Mouse (Mus musculus): ENCODE results near the gene Nrg3.
"Not testable (repeated sequence)": the region's sequence is repeated elsewhere in the genome, so short reads cannot be mapped to it uniquely, and the experiment has no call there.

Nrg3 gene

GRCm38 (mm10) chr14:38594297-38594696, 878.6 kb downstream of the Nrg3 start:
- no peak for DNase-seq

DNA sequence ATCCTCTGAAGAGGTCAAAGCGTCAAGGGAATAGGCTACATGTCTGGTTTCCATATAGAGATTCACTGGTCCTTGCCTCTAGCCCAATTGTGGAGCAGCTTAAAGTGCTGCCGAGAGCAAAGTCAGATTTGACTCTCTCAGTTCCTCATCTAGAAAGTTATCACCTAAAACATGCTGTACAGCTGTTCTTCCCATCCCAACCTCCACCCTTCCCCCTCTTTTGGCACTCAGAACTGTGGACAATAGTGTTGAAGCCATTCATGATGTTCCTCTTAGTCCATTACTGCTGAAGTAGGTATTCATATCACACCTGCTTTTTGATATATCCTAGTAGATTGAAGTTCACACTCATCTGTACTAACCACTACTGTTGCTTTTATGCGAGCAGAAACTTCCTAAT, 896.1 kb downstream of the Nrg3 start:
- no peak for DNase-seq

- no peak for DNase-seq
Observed at GRCm38 (mm10) chr14:38568184-38568583, 904.7 kb downstream of the Nrg3 start.

DNA sequence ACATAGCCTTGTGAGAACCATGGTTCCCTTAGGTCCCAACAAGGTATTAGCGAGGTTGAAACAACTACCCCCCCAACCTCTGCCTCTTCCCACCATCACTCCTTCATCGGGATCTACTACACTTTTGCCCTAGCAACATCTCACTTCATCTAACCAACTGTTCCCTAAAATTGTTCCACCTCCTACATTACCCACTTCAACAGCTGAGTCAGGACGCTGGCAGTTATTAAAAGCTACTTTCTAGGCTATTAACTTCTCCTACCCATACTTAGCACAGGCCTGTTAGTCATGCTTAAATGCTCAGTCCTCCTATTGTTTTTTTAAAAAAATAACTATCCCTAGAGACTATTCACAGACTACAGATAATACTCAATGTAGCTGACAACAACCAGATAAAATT, 906.7 kb downstream of the Nrg3 start:
- DNase-seq = no peak

- DNase-seq = no peak
Observed at GRCm38 (mm10) chr14:38554636-38555035, 918.3 kb downstream of the Nrg3 start.

GRCm38 (mm10) chr14:38547257-38547656, 925.6 kb downstream of the Nrg3 start:
- no peak for DNase-seq

DNA sequence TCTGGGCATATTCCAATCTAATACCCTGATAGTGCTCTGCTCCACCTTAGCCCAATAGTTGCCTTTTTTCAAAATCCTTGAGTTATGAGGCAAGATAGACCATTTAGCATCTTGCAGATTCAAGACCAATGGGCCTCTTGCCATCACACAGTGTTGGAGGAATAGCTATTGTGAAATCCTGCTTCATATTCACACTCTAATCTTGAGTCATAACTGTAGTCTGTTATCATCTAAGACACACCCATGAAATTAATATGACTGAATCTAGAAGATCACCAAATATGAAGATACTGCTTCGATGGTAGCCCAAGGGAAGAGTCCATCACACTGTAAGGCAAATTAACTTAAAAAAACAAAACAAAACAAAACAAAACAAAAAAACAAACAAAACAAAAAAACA, 937.7 kb downstream of the Nrg3 start:
- DNase-seq = no peak

DNA sequence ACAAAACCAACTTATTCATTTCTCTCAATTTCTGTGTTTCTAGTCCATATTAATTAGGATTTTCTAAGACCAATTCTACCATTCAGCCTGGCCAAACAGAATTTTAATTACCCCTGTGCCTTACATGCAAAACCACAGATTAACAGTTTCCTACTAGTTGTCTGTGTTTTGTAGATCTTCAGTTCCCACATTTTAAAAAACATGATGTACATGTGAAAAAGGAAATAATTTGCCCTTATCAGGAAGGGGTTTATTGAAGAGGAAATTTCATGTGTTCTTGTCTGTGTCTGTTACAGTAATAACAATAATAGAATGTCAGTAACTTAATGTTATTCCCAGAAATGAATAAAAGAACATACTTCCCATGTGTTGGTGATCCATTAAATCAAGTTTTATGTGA, 939.4 kb downstream of the Nrg3 start:
- DNase-seq = no peak

DNA sequence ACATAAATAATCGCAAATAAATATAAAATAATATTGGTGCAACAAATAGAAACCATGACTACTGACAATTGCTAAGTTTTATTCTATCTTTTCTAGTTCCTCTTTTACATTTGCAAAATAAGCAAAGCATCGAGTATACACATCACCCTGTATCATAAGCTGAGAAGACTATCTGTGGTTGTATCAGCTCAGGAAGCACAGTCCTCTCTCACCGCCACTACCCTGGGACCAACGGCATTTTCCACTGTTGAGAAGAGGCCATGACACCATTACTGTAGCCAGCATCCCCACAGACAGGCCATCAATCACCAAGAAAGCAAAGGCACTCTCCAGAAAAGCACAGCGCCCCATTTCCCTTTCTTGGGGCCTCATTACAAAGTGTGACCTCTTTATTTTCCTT, 956.7 kb downstream of the Nrg3 start:
- DNase-seq = no peak

DNA sequence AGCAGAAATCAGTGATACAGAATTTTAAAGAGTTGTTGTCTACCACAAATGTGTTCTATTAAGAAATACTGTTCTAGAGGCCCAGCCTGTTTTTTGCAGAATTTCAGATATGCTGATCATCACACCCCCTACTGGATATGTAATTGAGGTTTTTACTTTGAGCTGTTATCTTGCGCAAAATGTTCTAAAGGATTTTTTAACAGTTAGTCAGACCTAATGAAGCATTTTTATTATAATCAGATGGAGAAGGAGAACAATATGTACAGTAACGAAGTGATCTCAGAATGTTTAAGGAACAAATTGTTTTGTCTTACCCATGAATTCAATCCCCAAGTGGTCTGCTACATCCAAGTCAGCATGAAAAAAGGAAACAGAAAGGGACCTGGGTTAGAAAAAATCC, 963.9 kb downstream of the Nrg3 start:
- no peak for DNase-seq

DNA sequence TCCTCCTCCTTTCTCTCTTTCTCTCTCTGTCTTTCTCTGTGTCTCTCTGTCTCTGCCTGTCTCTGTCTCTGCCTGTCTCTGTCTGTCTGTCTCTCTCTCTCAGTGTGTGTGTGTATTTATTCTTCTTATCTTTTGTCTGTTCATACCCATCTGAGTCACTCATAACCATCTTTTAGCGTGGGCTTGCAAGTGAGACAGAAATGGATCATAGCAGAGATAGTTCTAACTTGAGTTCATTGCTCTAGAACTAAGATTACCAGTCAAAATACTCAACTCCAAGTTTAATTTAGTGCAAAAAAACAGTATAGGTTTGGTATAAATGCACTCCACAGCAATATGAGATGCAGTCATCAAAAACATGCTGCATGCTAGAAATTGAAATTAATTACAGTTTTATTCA, 977.9 kb downstream of the Nrg3 start:
- DNase-seq = no peak

- no peak for DNase-seq
Observed at GRCm38 (mm10) chr14:38447086-38447485, 1025.8 kb downstream of the Nrg3 start.

- DNase-seq = no peak
Observed at GRCm38 (mm10) chr14:38444788-38445187, 1028.1 kb downstream of the Nrg3 start.

DNA sequence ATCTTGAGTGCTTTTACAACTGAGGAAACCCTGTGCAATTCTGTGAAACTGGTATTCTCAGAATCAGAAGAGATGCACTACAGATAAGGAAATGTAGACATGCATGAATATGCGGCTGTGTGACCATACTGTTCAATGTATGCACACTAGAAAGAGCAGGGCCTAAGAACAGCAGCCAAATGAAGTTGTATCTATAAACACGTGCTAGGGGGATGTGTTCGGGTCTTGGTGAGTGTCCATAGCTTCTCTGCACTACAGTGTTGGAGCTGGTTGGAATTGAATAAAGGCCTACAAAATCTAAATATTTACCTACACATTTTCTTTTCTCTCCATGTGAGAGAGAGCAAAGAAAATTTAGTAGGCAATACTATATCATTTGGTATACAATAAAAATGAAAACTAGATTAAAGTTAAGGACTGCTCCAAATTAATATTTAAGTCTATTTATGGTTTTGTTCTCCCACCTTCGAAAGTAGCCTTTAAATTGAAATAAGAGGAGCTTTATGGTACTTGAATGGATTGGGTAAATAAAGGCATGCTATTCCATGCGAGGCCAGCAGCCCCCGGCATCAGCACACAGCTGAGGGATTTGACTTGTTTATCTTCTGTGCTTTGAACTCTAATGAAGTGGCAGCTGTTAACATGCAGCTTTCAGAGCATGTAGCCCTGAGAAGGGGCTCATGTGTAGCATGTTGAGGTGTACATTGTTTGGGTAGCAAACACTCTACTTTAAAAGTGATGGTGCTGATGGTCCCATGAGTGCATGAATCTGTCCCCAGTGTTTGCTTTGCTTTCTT, 1038.9 kb downstream of the Nrg3 start:
- no peak for DNase-seq

GRCm38 (mm10) chr14:38374660-38375059, 1098.2 kb downstream of the Nrg3 start:
- no peak for DNase-seq

DNA sequence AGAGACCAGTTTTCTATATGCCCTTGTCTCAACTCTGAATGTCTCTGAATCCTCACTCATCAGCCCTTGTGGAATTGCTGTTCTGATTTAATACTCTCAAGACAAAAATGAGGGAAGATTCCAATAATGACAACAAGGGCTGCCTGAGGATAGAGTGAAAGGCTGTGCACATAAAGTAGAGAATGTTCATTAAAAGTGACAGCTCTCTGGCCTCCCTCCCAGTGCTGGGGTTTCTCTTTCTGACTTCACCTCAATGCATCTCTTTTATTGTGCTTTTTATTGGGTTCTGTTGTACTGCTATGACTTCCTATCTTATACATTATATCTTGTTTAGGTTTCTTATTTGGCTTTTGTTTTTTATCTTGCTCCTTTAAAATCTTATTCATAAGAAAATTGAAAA, 1131.9 kb downstream of the Nrg3 start:
- no peak for DNase-seq

DNA sequence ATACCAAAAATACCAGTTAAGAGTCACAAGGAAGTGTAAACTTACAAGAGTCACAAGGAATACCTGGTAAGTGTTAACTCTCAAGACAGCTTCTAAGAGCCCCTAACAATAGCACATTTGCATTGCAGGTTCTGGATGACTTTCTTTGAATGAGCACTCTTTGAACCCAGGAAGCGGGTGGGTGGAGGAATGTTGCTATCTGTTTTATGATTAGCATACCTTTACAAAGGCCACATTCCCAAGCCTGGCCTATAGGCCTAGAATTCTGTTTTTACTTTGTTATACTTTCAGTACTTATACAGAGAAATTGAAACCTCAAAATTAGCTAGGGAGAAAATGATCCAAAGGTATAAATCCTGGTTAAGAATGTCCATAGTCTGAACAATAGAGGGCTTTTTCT, 1150.0 kb downstream of the Nrg3 start:
- not testable (repeated sequence) for DNase-seq

GRCm38 (mm10) chr14:38320619-38321340, 1152.1 kb downstream of the Nrg3 start:
- no peak for DNase-seq

Data from B cell, adult 2 months (primary cell).